Mouse (Mus musculus) neutrophil, adult 5-6 weeks (primary cell): ENCODE data around the gene Cops2. TPM values are rescaled to one million over a fixed set of nuclear protein-coding genes. Genes with fewer than 3 reads are reported as not detected.

ENCODE experiments used
- ATAC-seq: fragments of 151-379, 151-347 bp; 2 replicates; pipeline ENCODE4 v1.8.0; 2017; ENCODE audit warnings: mild to moderate bottlenecking, moderate TSS enrichment; ENCODE audit not compliant: insufficient number of reproducible peaks, poor library complexity, low FRiP score, severe bottlenecking; ENCODE audit errors: extremely low read depth
- total RNA-seq: library from RNA; stranded (forward); fragments of 200-1000 nt; gene quantifications from 2 replicates; pipeline ENCODE4 v1.2.3, GENCODE M21; 2017

Gene Cops2
- total RNA-seq, 1 experiment from 2014 or later: 71.1 TPM

DNA sequence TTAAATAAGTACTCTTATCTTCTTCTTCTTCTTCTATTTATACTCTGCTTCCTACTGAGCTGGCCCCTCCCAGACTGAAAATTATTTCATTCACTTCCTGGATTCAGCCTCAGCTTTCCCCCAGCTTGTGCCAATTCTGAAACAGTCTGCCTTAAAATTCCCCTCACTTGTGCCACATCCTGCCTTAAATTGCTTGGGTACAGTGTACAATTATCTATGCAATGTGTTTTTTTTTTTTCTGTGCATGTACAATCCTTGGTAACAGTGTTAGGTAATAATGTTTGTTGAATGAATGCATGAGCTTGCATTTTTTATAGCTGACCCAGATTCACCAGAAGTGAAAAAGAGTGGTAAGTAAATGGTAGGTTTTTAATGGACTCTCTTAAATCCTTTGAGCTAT, 70.6 kb downstream of the Cops2 start:
- no peak for ATAC-seq

DNA sequence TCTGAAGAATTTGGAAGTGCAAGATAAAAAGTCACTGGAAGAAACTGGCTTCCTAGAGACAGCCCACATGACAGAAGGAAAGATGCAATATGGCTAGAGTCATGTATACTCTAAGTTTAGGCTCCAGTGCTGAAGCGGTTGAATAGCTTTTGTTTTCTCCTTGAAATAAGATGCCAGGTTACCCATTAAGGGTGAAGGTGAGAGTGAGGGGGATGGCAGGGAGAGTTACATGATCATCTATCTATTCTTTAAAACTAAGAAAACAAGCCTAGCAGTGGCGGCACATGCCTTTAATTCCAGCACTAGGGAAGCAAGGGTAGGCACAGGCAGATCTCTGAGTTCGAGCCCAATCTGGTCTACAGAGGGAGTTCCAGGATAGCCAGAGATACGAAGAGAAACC, 73.9 kb downstream of the Cops2 start:
- no peak for ATAC-seq

DNA sequence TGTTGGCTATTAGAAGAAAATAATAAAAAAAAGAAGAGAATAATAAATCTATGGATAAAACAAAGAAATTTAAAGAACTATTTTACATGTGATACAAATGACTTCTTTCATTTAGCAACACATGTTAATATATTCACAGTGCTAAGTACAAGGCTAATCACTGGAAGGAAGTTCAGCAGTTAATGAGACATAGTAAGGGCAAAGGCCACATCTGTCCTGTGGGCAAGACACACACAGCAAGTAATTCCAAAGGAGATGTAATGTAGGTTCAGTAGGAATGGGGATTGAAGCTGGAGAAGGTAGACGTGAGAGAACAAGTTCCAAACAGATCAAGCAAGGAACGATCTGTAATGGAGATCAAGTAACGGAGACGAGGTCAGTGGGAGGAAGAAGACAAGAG, 74.5 kb downstream of the Cops2 start:
- ATAC-seq: no peak

DNA sequence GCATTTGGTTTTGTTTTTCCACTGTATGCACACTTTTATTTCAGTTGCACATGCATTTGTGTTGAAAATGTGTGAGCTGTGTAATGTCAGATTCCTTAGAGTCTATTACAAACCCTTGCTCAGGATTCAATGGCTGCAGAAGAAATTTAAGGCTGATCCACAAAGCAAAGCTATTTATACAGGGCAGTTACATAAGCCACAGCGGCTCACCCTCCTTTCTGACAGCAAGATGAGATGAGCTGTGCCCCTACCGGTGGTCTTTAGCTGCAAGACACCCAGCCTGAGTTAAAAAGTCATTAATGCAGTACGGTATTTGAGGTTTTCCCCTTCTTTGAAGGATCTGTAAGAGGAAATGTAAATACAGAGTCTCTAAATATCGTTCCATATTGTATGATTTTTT, 75.1 kb downstream of the Cops2 start:
- ATAC-seq: no peak

DNA sequence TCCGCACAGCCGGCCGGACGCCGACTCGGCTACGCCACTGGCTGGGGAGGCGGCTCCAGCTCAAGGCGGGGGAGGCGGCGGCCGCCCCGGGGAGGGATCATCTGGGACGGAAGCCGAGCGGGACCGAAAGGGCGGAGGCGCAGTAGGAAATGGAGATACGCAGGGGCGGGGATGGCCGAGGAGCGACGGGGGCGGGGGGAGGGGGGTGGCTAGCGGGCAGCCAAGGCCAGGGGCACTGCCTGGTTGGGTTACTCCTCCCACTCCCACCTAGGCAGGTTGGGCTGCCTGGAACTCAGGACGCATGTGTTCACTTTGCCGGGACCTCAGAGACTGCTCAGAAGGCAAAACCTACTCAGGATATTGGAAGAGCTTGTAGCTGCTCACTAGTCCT, 76.2 kb downstream of the Cops2 start, which contains the start of gene Secisbp2l:
Secisbp2l (minus strand) TSS at position 152 of the 391 bp plus-strand sequence.
- ATAC-seq: peak; percentile 91

DNA sequence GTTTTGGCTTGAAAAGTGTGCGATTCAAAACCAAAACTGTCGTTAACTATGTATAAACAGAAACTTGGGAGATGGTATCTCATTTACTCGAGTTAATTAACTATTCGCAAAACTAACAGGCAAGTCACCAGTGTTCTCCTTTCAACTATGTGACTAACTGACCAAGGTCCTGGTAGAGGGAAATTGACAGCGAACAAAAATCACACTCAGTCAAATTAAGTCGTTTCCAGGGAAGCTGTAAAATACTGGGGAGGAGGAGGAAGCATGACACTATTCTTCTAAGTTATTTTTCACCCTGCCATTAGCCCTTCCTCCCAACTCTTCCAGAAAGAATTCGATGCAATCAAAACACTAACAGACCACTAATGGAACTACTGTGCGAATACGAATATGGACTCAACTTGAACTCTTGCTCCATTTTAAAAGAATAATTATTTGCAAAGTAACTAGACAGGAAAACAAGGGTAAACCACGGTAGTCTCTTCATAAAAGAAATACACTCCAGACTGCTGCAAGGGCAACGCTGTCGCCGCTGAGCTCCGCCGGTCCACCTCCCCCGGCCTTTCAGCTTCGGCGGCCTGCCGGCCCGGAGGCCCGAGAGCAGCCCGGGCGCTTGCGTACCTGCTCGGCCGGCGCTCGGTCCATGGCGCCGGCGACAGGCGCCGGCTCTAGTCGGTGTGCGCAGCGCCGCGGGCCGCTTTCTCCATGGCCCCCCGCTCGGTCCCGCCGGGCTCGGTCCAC, 76.8 kb downstream of the Cops2 start:
- ATAC-seq: no peak

DNA sequence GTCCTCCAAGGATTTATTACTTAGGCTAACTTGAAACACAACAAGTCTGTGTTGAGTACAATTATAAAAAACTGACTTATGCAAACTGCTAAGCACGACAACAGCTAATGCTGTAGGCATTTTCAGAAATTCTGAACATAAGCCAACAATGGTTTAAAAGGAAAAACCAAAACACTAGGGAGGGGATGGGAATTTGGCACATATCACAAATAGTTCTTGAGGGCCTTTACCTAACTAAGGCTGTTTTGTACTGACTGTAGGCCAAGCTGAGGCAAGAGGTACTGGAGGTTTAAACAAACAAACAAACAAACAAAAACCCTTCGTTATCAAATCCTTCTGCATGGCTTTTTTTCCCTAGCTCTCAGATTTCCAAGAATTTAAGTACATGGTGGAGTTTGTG, 77.9 kb downstream of the Cops2 start:
- no peak for ATAC-seq

Other genes with a start within 250 kb of the Cops2 start
- 15.9 and 16.0 TPM in 2 replicates for gene Cep152, start 234.0 kb downstream of the Cops2 start, total RNA-seq
- gene Eid1, start 186.0 kb downstream of the Cops2 start, total RNA-seq: 66.5 and 74.0 TPM in 2 replicates
- gene Shc4, start 135.0 kb downstream of the Cops2 start, total RNA-seq: 0.25 and 0.35 TPM in 2 replicates
- gene Secisbp2l, start 76.3 kb downstream of the Cops2 start, total RNA-seq: 55.6 and 63.4 TPM in 2 replicates
- gene Galk2, start within 50 bp of the Cops2 start, total RNA-seq: 28.9 and 30.6 TPM in 2 replicates
- gene Fgf7, start 175.5 kb upstream of the Cops2 start, total RNA-seq: 0.25 TPM in 1 of 2 replicates, not detected in the other